Mouse (Mus musculus) ovary, postnatal 36 days (tissue): ENCODE data around the gene Lix1.
A peak's percentile ranks its signal among the peaks of the same experiment; 100 is the strongest.

ENCODE experiments used
- DNase-seq: peaks from one replicate; pipeline ENCODE4 v3.0.0; 2022; ENCODE audit warnings: low spot score, mixed read lengths

The Lix1 gene

DNA sequence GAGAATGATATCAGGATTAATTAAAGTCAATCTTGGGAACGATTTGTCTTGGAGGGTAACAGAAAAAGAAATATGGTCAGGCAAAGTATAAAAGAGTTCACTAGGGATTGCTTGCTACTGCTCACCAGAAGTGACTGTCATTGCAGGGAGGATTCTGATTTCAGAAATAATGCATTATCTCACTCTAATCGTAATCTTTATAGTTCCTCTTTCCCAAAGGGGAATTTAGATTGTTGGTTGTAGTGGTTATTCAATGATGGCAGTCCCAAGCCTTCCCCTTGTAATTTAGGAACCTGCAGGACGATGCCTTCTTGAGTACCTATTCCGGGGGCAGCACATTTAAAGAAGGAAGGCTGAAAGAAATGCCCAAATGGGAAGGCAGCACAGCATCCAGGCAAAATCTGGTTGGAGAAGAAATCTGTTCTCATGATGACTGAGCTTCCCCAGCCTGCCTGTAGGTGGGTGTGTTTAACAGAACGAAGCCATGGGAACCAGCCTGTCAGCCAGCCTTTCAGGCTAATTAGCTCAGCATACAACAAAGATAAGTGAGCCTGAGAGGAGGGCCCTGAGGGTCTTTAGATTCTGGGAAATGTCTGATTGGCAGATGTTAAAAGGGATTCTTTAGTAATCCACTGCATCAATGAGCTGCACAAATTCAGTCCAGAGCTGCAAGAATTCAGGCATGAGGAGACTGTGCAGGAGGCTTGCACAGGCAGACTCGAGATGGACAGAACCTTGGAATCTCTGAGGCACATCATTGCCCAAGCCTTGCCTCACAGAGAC lies at the start of gene Lix1:
Gene Lix1, plus strand, starts transcription at position 451 of the 783 bp plus-strand sequence.
- peak; percentile 33 for DNase-seq

DNA sequence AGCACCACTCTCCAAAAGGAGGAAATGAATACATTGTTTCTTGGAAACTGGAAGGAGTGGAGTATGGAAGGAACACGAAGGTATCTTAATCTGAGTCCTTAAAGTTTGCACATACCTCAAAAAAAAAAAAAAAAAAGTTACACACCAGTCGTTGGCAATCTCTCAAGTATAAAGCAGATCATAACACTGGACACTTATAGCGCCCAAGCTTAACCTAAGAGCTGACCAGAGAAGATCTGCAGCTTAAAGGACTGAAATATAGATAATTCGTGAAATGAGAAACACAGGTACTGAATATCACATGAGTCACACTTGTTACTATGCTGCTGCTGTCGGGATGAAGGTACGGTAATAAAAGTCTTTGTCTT lies 28.9 kb upstream of the Lix1 start:
- DNase-seq: no peak

DNA sequence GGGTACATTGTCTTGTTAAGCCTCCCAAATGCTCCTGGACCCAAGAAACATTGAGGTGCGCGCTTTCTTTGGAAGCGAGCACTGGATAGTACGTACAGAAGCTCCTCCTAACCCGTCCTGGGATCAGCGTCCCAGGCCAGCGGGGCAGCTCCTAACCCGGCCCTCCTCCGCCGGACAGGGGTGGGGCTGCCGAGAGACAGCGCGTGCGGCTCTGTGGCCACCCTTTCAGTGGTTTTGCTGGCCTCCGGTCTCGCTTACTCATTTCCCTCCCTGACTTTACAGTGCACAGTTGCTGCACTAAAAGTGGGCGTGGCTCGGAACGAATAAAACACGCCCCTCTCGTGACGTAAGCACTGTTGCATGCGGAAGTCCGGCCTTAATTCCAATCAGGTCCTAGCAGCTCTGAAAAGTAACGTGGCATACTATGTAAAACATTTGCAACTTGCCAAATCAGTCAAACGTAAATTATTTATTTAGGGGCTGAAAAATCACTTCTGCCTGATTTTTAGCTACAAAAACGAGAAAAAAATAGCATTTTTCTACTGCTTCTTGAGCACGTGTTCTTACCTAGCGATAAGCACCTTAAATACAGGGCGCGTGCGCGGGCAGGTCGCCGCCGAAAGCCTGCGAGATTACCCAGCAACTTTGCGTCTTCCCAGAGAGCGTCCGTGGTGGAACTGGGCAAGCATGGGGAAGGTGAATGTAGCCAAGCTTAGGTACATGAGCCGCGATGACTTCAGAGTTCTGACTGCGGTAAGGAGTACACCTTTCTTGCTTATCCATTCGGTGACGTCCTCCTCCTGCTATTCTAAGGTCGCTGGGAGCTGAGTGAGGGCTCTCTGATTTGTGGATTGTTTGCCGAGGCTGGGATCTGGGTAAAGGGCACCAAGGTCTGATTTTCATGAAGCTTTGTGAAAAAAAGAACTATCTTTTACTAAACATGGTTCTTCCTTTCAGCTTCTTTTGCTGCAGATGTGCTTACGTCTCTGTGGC lies 28.3 kb upstream of the Lix1 start, which contains the start of gene Riok2:
Gene Riok2, plus strand, starts transcription at position 392 of the 993 bp plus-strand sequence.
- peak; percentile 90 for DNase-seq

DNA sequence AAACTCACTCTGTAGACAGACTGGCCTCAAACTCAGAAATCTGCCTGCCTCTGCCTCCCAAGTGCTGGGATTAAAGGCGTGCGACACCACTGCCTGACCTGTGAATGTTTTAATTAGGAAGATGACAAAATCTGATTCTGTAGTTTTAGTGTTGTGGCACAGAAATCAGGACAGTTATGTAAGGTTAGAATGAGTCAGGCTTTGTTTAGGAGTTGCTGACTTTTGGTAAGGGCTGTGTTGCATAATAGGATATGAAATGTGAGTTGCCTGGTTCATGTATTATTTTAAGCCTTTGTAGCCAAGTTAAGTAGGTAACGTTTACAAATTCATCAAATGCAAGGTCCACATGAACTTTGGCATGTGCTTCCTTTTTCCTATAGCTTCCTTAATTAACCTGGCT lies 26.9 kb upstream of the Lix1 start:
- DNase-seq: no peak

DNA sequence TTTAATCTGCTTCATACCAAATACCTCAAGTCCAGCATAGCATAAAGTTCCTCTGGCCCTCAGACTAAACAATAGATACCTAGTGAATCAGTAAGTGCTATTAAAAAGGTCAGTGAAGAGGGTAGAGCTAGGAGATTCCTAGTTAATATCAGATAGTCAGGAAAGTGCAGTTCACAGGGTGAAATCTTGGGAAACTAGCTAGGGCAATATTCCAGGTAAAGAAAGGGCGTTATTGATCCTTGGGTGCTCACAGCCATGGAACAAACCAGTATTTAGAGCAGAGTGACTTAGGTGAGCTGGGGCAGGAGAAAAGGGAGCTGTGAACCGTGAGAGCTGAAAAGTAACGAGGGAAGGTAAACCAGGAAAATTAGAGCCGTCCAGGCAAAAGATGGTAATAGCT lies 18.8 kb upstream of the Lix1 start:
- no peak for DNase-seq

DNA sequence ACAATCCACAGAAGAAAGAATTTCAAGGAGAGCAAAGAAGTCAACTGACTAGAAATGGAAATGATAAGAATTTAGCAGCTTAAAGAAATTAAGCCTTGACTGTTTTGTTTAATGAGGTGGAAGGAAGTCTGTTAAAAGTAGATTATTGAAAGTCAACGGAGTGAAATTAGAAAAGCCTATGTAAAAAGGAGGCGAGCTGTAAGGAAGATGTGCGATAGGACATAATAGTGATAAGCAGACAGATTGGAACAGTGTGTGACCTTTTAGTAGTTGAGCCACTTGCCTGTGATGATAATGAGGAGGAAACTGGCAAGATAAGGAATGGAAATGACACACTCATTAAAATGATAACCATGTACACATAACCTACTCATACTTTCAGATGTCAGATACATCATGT lies 18.0 kb upstream of the Lix1 start:
- DNase-seq: no peak

DNA sequence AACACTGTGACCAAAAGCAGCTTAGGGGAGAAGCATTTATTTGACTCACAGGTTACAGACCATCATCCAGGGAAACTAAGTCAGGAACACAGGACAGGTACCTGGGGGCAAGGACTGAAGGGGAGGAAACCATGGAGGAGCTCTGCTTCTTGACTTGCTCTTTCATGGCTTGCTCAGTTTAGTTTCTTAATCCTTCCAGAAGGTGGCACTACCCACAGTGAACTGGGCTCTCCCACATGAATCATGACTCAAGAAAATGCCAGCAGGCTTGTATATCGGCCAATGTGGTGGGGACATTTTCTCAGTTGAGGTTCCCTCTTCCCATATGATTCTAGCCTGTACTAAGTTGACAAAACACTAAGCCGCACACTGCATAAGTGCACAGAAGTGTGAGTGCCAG lies 16.4 kb upstream of the Lix1 start:
- no peak for DNase-seq

GRCm38 (mm10) chr17:17391823-17392222 lies 10.6 kb upstream of the Lix1 start:
- no peak for DNase-seq

DNA sequence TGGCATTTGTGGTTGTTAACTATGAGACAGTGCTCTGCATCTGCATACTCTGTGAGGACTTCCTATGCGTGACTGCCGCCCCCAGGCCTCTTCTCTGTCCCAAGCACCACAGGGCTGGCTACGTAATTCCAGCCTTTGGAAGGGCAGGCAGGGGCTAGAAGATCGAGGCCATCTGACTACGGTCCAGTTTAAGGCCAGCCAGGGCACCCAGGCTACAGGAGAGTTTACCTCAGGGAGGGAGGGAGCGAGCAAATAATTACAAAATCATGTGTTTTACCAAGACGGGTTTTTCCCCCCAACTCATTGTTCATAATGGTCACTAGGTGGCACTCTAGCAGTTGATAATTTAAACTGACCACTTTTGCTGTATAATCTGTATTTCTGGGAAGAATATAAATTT lies 9.6 kb upstream of the Lix1 start:
- no peak for DNase-seq

- no peak for DNase-seq
Measured at GRCm38 (mm10) chr17:17393300-17393699, 9.2 kb upstream of the Lix1 start.

DNA sequence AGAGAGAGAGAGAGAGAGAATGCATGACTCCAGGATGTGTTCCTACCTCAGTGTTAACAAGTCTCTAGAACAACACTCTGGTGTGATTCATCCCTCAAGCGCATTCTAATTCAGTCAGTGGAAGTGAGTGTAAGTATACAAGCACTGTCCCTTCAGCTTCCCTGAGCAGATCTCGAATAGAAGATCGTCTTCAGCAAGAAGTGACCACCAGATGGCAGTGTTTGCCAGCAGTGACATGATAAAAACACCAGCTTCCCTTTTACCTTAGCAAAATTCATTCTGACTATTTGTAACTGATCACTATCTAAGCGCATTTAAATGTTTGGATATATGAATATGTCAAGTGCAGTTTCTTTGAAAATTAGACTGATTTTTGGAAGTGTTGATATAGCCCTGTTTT lies 8.1 kb upstream of the Lix1 start:
- DNase-seq: peak; percentile 57

GRCm38 (mm10) chr17:17396869-17397268 lies 5.6 kb upstream of the Lix1 start:
- DNase-seq: no peak

DNA sequence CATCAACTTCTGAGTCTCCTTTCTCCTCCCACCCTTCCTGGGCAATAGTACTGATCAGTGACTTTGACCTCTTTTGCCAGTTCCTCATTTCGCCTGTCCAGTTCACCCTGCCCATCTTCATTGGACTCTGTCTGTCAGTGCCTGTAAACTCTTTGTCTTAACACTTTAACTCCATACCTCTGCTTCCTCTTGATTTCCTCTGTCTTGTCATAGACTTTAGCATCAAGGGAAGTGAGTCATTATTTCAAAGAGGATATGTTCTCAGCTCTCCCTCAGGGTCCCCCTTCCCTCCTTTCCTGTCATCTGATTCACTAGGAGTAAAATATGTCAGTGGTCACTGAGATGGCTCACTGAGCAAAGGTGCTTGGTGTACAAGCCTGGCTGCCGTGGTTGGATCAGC lies 3.8 kb upstream of the Lix1 start:
- no peak for DNase-seq

DNA sequence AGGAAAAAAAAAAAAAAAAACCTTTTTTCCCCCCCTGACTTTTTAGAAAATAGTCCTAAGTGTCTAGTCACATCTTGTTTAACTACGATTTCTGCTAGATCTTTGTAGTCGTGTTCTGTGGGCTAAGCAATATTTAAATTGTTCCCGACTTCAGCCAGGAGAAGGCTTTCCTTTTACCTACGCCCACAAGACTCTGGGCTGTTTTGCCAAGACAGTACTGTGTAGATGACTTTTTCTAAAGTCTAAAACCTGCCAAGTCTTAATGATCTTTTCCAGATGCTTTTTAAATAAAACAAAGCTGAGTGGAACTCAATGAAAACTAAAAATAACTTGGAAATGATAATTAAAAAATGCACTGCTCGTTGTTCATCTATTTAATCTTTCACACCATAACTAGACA lies 566 bp downstream of the Lix1 start:
- no peak for DNase-seq

DNA sequence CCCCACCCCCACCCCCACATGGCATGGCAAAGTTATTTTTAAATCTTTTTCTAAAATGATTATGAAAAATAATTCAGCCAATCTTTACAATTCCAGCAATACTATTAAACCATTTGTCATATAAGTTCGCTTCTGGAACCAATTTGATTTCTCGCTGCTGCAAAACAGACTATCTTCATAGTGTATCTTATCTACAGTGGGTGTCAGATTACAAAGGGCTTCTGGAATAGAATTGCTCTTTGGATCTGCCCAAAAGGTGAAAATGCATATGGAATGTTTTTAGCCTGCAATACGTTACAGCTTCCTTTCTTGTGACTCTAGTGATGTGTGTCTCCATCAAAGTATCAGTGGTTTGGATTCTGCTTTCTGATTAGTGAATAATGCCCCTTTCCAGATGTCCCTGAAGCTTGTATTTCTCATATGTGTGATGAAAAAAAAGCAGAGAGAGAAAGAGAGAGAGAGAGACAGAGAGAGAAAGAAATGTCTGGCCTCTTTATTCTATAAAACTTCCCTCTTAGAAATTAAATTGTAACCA lies 1.2 kb downstream of the Lix1 start:
- no peak for DNase-seq

DNA sequence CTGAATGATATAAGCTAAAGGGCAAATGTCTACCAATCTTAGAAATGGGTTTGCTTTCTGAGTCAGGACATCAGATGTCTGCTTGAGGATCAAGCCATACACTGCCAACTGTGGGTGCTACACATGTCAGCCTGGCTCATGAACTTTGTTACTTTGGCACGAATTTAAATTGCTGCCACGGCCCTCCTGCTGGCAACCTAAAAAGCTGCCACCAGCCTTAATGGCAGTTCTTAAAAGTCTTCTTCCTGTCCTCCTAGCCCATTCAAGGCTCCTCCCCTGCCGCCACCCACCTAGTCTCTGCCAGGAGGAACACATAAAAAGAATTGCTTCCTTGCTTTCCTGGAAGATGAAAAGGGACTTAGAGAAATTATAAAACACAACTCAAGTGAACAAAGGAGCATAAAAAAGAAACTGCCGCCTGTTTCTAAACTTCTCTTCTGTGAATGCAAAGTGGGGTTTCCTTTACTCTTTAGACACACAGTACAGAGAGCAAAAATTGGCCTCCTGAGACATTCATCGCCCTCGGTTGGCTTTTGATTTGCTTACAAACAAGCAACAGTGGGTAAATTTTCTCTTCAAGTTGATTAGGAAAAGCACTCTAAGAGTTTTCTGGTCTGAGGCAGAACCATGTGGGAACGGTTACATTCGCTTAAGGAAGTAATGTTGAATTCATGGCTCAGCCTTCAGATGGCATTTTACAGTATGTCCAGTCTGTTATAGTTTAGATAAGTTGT lies 2.5 kb downstream of the Lix1 start:
- no peak for DNase-seq

DNA sequence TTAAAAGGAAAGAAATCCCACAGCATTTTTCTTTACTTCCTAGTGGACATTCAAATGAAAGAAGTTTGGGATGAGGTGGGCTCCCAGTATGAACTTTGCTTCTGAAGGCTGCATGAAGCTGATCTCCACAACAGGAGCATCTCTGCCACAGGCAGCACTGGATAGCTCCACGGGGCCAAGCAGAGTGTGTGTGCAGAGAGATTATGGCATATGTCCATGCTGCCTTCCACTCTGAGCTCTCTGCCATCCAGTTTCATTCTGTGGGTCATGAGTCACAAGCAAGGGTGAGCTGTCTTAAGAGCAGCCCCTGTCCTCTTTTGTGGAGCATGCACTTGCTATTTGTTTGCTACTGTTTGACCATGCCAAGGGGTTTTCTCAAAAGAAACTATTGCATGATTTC lies 3.1 kb downstream of the Lix1 start:
- DNase-seq: no peak

- no peak for DNase-seq
Measured at GRCm38 (mm10) chr17:17408137-17408536, 5.7 kb downstream of the Lix1 start.

- DNase-seq: no peak
Measured at GRCm38 (mm10) chr17:17408720-17409478, 6.4 kb downstream of the Lix1 start.

DNA sequence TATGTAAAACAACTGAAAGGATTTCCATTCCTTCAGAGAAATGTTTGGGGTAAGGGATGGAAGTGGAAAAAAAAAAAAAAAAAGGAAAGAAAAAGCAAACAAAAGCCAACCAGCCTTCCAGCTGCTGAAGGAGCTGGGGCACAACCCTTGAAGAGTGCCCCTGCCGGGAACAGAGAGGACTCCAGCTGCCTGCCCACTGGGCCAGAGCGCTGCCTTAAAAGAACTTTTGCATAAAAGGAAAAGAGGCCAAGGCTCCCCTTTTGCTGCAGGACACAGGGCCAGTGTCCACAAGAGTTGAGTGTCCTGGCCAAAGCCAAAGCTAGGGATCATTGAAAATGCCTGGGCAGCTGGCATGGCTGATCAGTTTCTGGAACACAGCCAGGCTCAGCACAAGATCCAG lies 7.1 kb downstream of the Lix1 start:
- DNase-seq: no peak

GRCm38 (mm10) chr17:17411443-17411842 lies 9.0 kb downstream of the Lix1 start:
- DNase-seq: no peak
